Mouse (Mus musculus): ENCODE measurements around the gene Clstn3. TPM values are rescaled to one million over a fixed set of nuclear protein-coding genes. Genes with fewer than 3 reads are reported as not detected.

Gene Clstn3
- total and polyA plus RNA-seq, 2 experiments = 1.6 to 4.1 TPM

GRCm38 (mm10) chr6:124446459-124446858, 18.1 kb downstream of the Clstn3 start:
- Histone ChIP-seq H3K4me3 (ENCODE audit: insufficient read depth, low read depth, low read length) (no peak overlapping the region), H3K27me3 (ENCODE audit: control insufficient read depth, insufficient read depth, low read length) (no peaks in the 10 kb centered on the region), H3K27ac (replicated peaks; ENCODE audit: insufficient read depth, low read depth, low read length) (no peak overlapping the region), H3K36me3 (ENCODE audit: control insufficient read depth, insufficient read depth, low read length) (no peaks in the 10 kb centered on the region), H3K9ac (ENCODE audit: low read depth, low read length) (no peak overlapping the region), H3K4me1 (ENCODE audit: control insufficient read depth, insufficient read depth, low read length) (peaks cover 6% of the 10 kb centered on the region; the same call in 1 of the 2 replicates), H3K79me2 (ENCODE audit: control insufficient read depth, insufficient read depth, low read length) (no peaks in the 10 kb centered on the region)
- TF ChIP-seq POLR2A (IDR thresholded peaks at IDR 0.05; ENCODE audit: extremely low read depth, insufficient read depth, low read length) = no peak
- no peak for TF ChIP-seq CTCF (IDR thresholded peaks at IDR 0.05; ENCODE audit: low read depth, low read length)
- no peak for DNase-seq (ENCODE audit: extremely low read depth, low read depth, low spot score)
- WGBS = 93% methylated on average over 9 of the region's 9 CpGs

DNA sequence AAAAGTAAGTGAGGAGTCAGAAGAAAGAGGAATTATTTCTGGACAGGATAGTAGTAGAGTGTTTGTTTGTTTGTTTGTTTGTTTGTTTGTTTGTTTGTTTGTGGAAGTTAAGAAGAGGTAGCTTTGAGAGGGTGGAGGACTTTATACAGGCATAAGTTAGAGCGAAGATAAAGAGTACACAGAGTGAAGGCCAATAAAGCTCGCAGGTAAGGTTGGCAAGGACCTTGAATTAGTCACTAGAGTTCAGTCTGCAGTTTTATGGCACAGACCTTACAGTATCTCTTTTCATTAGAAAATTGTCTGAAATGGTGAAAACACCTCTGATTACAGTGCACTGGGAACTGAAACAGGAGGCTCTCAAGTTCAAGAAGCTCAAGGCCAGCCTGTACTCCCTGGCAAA, 18.6 kb downstream of the Clstn3 start:
- Histone ChIP-seq H3K9ac (ENCODE audit: low read depth, low read length) (no peak overlapping the region), H3K4me1 (ENCODE audit: control insufficient read depth, insufficient read depth, low read length) (peaks cover 6% of the 10 kb centered on the region; the same call in 1 of the 2 replicates), H3K79me2 (ENCODE audit: control insufficient read depth, insufficient read depth, low read length) (no peaks in the 10 kb centered on the region), H3K36me3 (ENCODE audit: control insufficient read depth, insufficient read depth, low read length) (no peaks in the 10 kb centered on the region), H3K27me3 (ENCODE audit: control insufficient read depth, insufficient read depth, low read length) (no peaks in the 10 kb centered on the region), H3K4me3 (ENCODE audit: insufficient read depth, low read depth, low read length) (no peak overlapping the region), H3K27ac (replicated peaks; ENCODE audit: insufficient read depth, low read depth, low read length) (no peak overlapping the region)
- TF ChIP-seq POLR2A (IDR thresholded peaks at IDR 0.05; ENCODE audit: extremely low read depth, insufficient read depth, low read length) (no peak), CTCF (IDR thresholded peaks at IDR 0.05; ENCODE audit: low read depth, low read length) (no peak)
- no peak for DNase-seq (ENCODE audit: extremely low read depth, low read depth, low spot score)
- 73% methylated on average over 2 of the region's 2 CpGs for WGBS

DNA sequence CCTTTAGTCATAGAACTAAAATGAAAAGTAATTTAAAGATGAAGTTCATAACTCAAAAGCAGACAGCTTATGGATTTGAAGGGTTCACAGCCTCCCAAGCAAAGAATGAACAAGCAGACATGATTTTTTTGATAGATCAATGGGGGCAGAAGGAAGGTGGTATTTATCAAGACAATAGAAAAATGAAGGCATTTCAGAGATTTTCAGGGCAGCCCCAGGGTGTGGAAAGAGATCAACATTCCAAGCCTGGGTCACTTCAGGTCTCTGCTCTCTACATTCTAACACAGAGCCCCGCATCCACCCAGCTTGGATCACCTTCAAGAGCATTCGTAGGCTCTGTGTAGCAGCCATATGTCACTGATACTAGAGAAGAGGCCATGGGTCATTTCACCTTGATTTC, 21.3 kb downstream of the Clstn3 start:
- Histone ChIP-seq H3K9ac (ENCODE audit: low read depth, low read length) (no peak overlapping the region), H3K79me2 (ENCODE audit: control insufficient read depth, insufficient read depth, low read length) (no peaks in the 10 kb centered on the region), H3K27me3 (ENCODE audit: control insufficient read depth, insufficient read depth, low read length) (no peaks in the 10 kb centered on the region), H3K4me3 (ENCODE audit: insufficient read depth, low read depth, low read length) (no peak overlapping the region), H3K36me3 (ENCODE audit: control insufficient read depth, insufficient read depth, low read length) (no peaks in the 10 kb centered on the region), H3K27ac (replicated peaks; ENCODE audit: insufficient read depth, low read depth, low read length) (no peak overlapping the region), H3K4me1 (ENCODE audit: control insufficient read depth, insufficient read depth, low read length) (peaks cover 5% of the 10 kb centered on the region; the same call in 1 of the 2 replicates)
- no peak for DNase-seq (ENCODE audit: extremely low read depth, low read depth, low spot score)
- 90% methylated on average over 2 of the region's 2 CpGs for WGBS
- TF ChIP-seq POLR2A (IDR thresholded peaks at IDR 0.05; ENCODE audit: extremely low read depth, insufficient read depth, low read length) = no peak
- no peak for TF ChIP-seq CTCF (IDR thresholded peaks at IDR 0.05; ENCODE audit: low read depth, low read length)

GRCm38 (mm10) chr6:124436245-124436644, 28.3 kb downstream of the Clstn3 start:
- H3K4me3 ChIP-seq (ENCODE audit: insufficient read depth, low read depth, low read length) = no peak overlapping the region
- TF ChIP-seq POLR2A (IDR thresholded peaks at IDR 0.05; ENCODE audit: extremely low read depth, insufficient read depth, low read length) (no peak), CTCF (IDR thresholded peaks at IDR 0.05; ENCODE audit: low read depth, low read length) (no peak)
- H3K9ac ChIP-seq (ENCODE audit: low read depth, low read length) = no peak overlapping the region
- H3K4me1 ChIP-seq (ENCODE audit: control insufficient read depth, insufficient read depth, low read length) = peaks cover 17% of the 10 kb centered on the region
- no peaks in the 10 kb centered on the region for H3K79me2 ChIP-seq (ENCODE audit: control insufficient read depth, insufficient read depth, low read length)
- no peaks in the 10 kb centered on the region for H3K36me3 ChIP-seq (ENCODE audit: control insufficient read depth, insufficient read depth, low read length)
- no peak overlapping the region for H3K27ac ChIP-seq (replicated peaks; ENCODE audit: insufficient read depth, low read depth, low read length)
- DNase-seq (ENCODE audit: extremely low read depth, low read depth, low spot score) = no peak
- WGBS = 88% methylated on average over 7 of the region's 7 CpGs
- H3K27me3 ChIP-seq (ENCODE audit: control insufficient read depth, insufficient read depth, low read length) = no peaks in the 10 kb centered on the region

DNA sequence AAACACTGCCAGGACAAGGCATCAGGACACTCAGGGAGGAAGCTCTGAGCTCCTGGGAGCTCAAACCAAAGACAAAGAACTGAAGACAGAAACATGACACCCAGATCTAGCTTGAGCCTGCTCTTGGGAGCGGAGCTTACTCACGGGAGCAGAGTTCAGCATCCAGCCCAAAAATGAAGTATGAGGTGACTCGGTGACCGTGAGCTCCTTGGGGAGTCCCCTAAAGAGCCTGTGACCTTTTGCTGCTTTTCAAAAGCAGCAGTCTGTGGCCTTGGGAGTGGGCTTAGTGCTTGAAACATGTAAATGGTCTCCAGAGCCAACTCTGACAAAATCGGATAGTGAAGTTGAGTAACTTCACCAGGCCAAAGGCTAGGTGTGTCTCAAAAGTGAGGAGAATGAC, 29.4 kb downstream of the Clstn3 start:
- no peaks in the 10 kb centered on the region for H3K79me2 ChIP-seq (ENCODE audit: control insufficient read depth, insufficient read depth, low read length)
- H3K4me1 ChIP-seq (ENCODE audit: control insufficient read depth, insufficient read depth, low read length) = peaks cover 17% of the 10 kb centered on the region
- H3K36me3 ChIP-seq (ENCODE audit: control insufficient read depth, insufficient read depth, low read length) = no peaks in the 10 kb centered on the region
- no peaks in the 10 kb centered on the region for H3K27me3 ChIP-seq (ENCODE audit: control insufficient read depth, insufficient read depth, low read length)
- H3K4me3 ChIP-seq (ENCODE audit: insufficient read depth, low read depth, low read length) = no peak overlapping the region
- peak; percentile 75 for DNase-seq (ENCODE audit: extremely low read depth, low read depth, low spot score)
- TF ChIP-seq CTCF (IDR thresholded peaks at IDR 0.05; ENCODE audit: low read depth, low read length) (no peak), POLR2A (IDR thresholded peaks at IDR 0.05; ENCODE audit: extremely low read depth, insufficient read depth, low read length) (no peak)
- WGBS = 66% methylated on average over 5 of the region's 5 CpGs
- no peak overlapping the region for H3K9ac ChIP-seq (ENCODE audit: low read depth, low read length)
- peak overlapping the region; percentile 24 for H3K27ac ChIP-seq (replicated peaks; ENCODE audit: insufficient read depth, low read depth, low read length)

DNA sequence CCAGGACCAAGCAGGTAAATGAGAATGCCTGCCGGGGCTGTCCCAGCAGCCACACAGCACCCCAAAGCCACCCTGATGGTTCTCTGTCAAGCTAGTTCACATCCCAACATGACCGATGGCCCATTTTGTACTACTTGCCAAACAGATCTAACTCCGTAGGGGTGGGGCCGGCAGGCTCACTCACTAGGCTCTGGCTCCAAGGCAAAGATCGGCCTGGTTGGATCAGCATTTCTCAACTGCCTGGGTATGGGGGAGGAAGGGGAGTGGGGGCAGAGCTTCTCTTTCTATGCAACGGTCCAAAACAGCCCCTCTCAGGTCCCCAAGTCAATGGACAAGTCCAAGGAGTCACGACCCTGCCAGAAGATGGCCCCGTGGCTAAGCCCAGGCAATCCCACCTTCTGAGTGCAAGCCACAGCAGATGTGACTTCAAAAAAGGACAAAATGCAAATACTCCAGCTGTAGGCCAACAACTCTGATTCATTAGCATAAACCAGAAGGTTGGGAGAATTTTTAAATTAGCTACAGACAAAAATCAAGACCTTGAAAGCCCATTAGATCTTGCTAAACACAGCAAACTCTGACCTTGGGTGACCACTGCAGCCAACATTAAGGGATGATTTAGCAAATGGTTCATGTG, 30.8 kb downstream of the Clstn3 start:
- no peak for TF ChIP-seq CTCF (IDR thresholded peaks at IDR 0.05; ENCODE audit: low read depth, low read length)
- no peak for TF ChIP-seq POLR2A (IDR thresholded peaks at IDR 0.05; ENCODE audit: extremely low read depth, insufficient read depth, low read length)
- DNase-seq (ENCODE audit: extremely low read depth, low read depth, low spot score) = peak; percentile 87
- H3K4me1 ChIP-seq (ENCODE audit: control insufficient read depth, insufficient read depth, low read length) = peaks cover 17% of the 10 kb centered on the region
- H3K27ac ChIP-seq (replicated peaks; ENCODE audit: insufficient read depth, low read depth, low read length) = peak overlapping the region; percentile 76
- H3K79me2 ChIP-seq (ENCODE audit: control insufficient read depth, insufficient read depth, low read length) = no peaks in the 10 kb centered on the region
- no peak overlapping the region for H3K9ac ChIP-seq (ENCODE audit: low read depth, low read length)
- no peaks in the 10 kb centered on the region for H3K27me3 ChIP-seq (ENCODE audit: control insufficient read depth, insufficient read depth, low read length)
- H3K4me3 ChIP-seq (ENCODE audit: insufficient read depth, low read depth, low read length) = no peak overlapping the region
- WGBS = 50% methylated on average over 8 of the region's 8 CpGs
- H3K36me3 ChIP-seq (ENCODE audit: control insufficient read depth, insufficient read depth, low read length) = no peaks in the 10 kb centered on the region

All from liver, adult 2 months (tissue).